Mouse (Mus musculus): ENCODE results near the gene 4933425L06Rik. TPM values are rescaled to one million over a fixed set of nuclear protein-coding genes. Genes with fewer than 3 reads are reported as not detected.
A peak's percentile ranks its signal among the peaks of the same experiment; 100 is the strongest.

Gene 4933425L06Rik
- polyA plus RNA-seq (2015; fragmentation: Nextera tagmentation; extraction: Ambion mirVana): not detected in 2 replicates

- no peak within 1 kb of the TSS for H3K4me3 ChIP-seq (replicated peaks)
- no peak within 1 kb of the TSS for H3K27ac ChIP-seq
- no peaks in the 10 kb centered on the region for H3K27me3 ChIP-seq
- H3K9ac ChIP-seq: no peak within 1 kb of the TSS
- H3K4me2 ChIP-seq: no peak within 1 kb of the TSS
- WGBS: 91% methylated on average over 10 of the region's 10 CpGs
- H3K9me3 ChIP-seq (replicated peaks): no peaks in the 10 kb centered on the region
- no peak for ATAC-seq (replicated peaks; ENCODE audit: low FRiP score)
- no peaks in the 10 kb centered on the region for H3K4me1 ChIP-seq
- no peaks in the 10 kb centered on the region for H3K36me3 ChIP-seq
Measured at GRCm38 (mm10) chr13:105081862-105082261, at the start of gene 4933425L06Rik. Gene 4933425L06Rik, plus strand, starts transcription at chr13:105082122.

- no peak for ATAC-seq (replicated peaks; ENCODE audit: low FRiP score)
- 86% methylated on average over 12 of the region's 12 CpGs for WGBS
- Histone ChIP-seq H3K4me2 (no peak overlapping the region), H3K27ac (no peak overlapping the region), H3K27me3 (no peaks in the 10 kb centered on the region), H3K9ac (no peak overlapping the region), H3K9me3 (replicated peaks) (no peaks in the 10 kb centered on the region), H3K4me3 (replicated peaks) (no peak overlapping the region), H3K36me3 (no peaks in the 10 kb centered on the region), H3K4me1 (no peaks in the 10 kb centered on the region)
Measured at GRCm38 (mm10) chr13:105037816-105038215, 44.1 kb upstream of the 4933425L06Rik start.

- Histone ChIP-seq H3K4me1 (no peaks in the 10 kb centered on the region), H3K27me3 (no peaks in the 10 kb centered on the region), H3K4me3 (replicated peaks) (no peak overlapping the region), H3K27ac (no peak overlapping the region), H3K36me3 (no peaks in the 10 kb centered on the region), H3K4me2 (no peak overlapping the region), H3K9ac (no peak overlapping the region), H3K9me3 (replicated peaks) (no peaks in the 10 kb centered on the region)
- no peak for ATAC-seq (replicated peaks; ENCODE audit: low FRiP score)
- 74% methylated on average over 5 of the region's 5 CpGs for WGBS
Measured at GRCm38 (mm10) chr13:105038334-105038733, 43.6 kb upstream of the 4933425L06Rik start.

- WGBS: 61% methylated on average over 3 of the region's 3 CpGs
- no peak for ATAC-seq (replicated peaks; ENCODE audit: low FRiP score)
- no peak overlapping the region for H3K4me2 ChIP-seq
Measured at GRCm38 (mm10) chr13:105043882-105044281, 38.0 kb upstream of the 4933425L06Rik start.

GRCm38 (mm10) chr13:105047377-105047776, 34.5 kb upstream of the 4933425L06Rik start:
- no peak overlapping the region for H3K27ac ChIP-seq

More at GRCm38 (mm10) chr13:105043882-105044281, 38.0 kb upstream of the 4933425L06Rik start:
- no peak overlapping the region for H3K27ac ChIP-seq
- H3K4me3 ChIP-seq (replicated peaks): no peak overlapping the region
- H3K4me1 ChIP-seq: no peaks in the 10 kb centered on the region
- no peak overlapping the region for H3K9ac ChIP-seq
- H3K27me3 ChIP-seq: no peaks in the 10 kb centered on the region
- no peaks in the 10 kb centered on the region for H3K9me3 ChIP-seq (replicated peaks)
- H3K36me3 ChIP-seq: no peaks in the 10 kb centered on the region

GRCm38 (mm10) chr13:105048662-105049061, 33.3 kb upstream of the 4933425L06Rik start:
- WGBS: 75% methylated on average over 8 of the region's 8 CpGs
- Histone ChIP-seq H3K9ac (no peak overlapping the region), H3K4me1 (peaks cover 5% of the 10 kb centered on the region), H3K36me3 (no peaks in the 10 kb centered on the region), H3K27ac (no peak overlapping the region), H3K4me3 (replicated peaks) (no peak overlapping the region), H3K4me2 (no peak overlapping the region), H3K9me3 (replicated peaks) (no peaks in the 10 kb centered on the region), H3K27me3 (peaks cover 23% of the 10 kb centered on the region)
- no peak for ATAC-seq (replicated peaks; ENCODE audit: low FRiP score)

More at GRCm38 (mm10) chr13:105047377-105047776, 34.5 kb upstream of the 4933425L06Rik start:
- Histone ChIP-seq H3K27me3 (peaks cover 11% of the 10 kb centered on the region), H3K36me3 (no peaks in the 10 kb centered on the region), H3K4me3 (replicated peaks) (no peak overlapping the region), H3K9me3 (replicated peaks) (no peaks in the 10 kb centered on the region), H3K9ac (no peak overlapping the region), H3K4me2 (0 out of 2 replicates have a peak overlapping the region, but pooled peaks have one; percentile 4), H3K4me1 (no peaks in the 10 kb centered on the region)
- WGBS: 60% methylated on average over 9 of the region's 9 CpGs
- no peak for ATAC-seq (replicated peaks; ENCODE audit: low FRiP score)

GRCm38 (mm10) chr13:105051432-105051831, 30.5 kb upstream of the 4933425L06Rik start:
- H3K4me1 ChIP-seq: peaks cover 19% of the 10 kb centered on the region
- no peak overlapping the region for H3K27ac ChIP-seq
- no peak overlapping the region for H3K4me2 ChIP-seq
- H3K9ac ChIP-seq: no peak overlapping the region
- H3K36me3 ChIP-seq: no peaks in the 10 kb centered on the region
- no peaks in the 10 kb centered on the region for H3K9me3 ChIP-seq (replicated peaks)
- ATAC-seq (replicated peaks; ENCODE audit: low FRiP score): no peak
- no peak overlapping the region for H3K4me3 ChIP-seq (replicated peaks)
- WGBS: 45% methylated on average over 6 of the region's 6 CpGs
- H3K27me3 ChIP-seq: peaks cover 33% of the 10 kb centered on the region

- no peaks in the 10 kb centered on the region for H3K36me3 ChIP-seq
- H3K4me2 ChIP-seq: peak overlapping the region; percentile 97
- H3K9me3 ChIP-seq (replicated peaks): no peaks in the 10 kb centered on the region
- 3% methylated on average over 12 of the region's 12 CpGs for WGBS
- H3K27me3 ChIP-seq: peaks cover 45% of the 10 kb centered on the region
- peaks cover 19% of the 10 kb centered on the region for H3K4me1 ChIP-seq
- 0 out of 2 replicates have a peak, but pooled peaks have one; percentile 9 for ATAC-seq (replicated peaks; ENCODE audit: low FRiP score)
- 0 out of 2 replicates have a peak overlapping the region, but pooled peaks have one; percentile 66 for H3K27ac ChIP-seq
- peak overlapping the region; percentile 59 for H3K9ac ChIP-seq
- H3K4me3 ChIP-seq (replicated peaks): peak overlapping the region; percentile 64
Measured at GRCm38 (mm10) chr13:105053618-105054017, 28.3 kb upstream of the 4933425L06Rik start.

GRCm38 (mm10) chr13:105054181-105054940, 27.6 kb upstream of the 4933425L06Rik start, which contains the start of gene Rgs7bp:
Gene Rgs7bp, minus strand, starts transcription at chr13:105054930.
- peak within 1 kb of the TSS; percentile 97 for H3K4me2 ChIP-seq
- H3K4me3 ChIP-seq (replicated peaks): peak within 1 kb of the TSS; percentile 64
- H3K36me3 ChIP-seq: no peaks in the 10 kb centered on the region
- under 1% methylated on average over 74 of the region's 75 CpGs for WGBS
- peak within 1 kb of the TSS; percentile 59 for H3K9ac ChIP-seq
- ATAC-seq (replicated peaks; ENCODE audit: low FRiP score): peak; percentile 89
- peak within 1 kb of the TSS; percentile 66 for H3K27ac ChIP-seq
- H3K27me3 ChIP-seq: peaks cover 47% of the 10 kb centered on the region
- H3K4me1 ChIP-seq: peaks cover 19% of the 10 kb centered on the region
- no peaks in the 10 kb centered on the region for H3K9me3 ChIP-seq (replicated peaks)

- H3K4me2 ChIP-seq: peak overlapping the region; percentile 97
- no peaks in the 10 kb centered on the region for H3K36me3 ChIP-seq
- peaks cover 47% of the 10 kb centered on the region for H3K27me3 ChIP-seq
- no peaks in the 10 kb centered on the region for H3K9me3 ChIP-seq (replicated peaks)
- H3K27ac ChIP-seq: peak overlapping the region; percentile 66
- 3% methylated on average over 8 of the region's 8 CpGs for WGBS
- peaks cover 19% of the 10 kb centered on the region for H3K4me1 ChIP-seq
- ATAC-seq (replicated peaks; ENCODE audit: low FRiP score): peak; percentile 38
- peak overlapping the region; percentile 59; the same call in 1 of the 2 replicates for H3K9ac ChIP-seq
- peak overlapping the region; percentile 64 for H3K4me3 ChIP-seq (replicated peaks)
Measured at GRCm38 (mm10) chr13:105054941-105055309, 27.0 kb upstream of the 4933425L06Rik start.

- Histone ChIP-seq H3K4me1 (peaks cover 19% of the 10 kb centered on the region), H3K4me2 (peak overlapping the region; percentile 97), H3K9me3 (replicated peaks) (no peaks in the 10 kb centered on the region), H3K27me3 (peaks cover 47% of the 10 kb centered on the region), H3K4me3 (replicated peaks) (peak overlapping the region; percentile 64), H3K36me3 (no peaks in the 10 kb centered on the region), H3K9ac (no peak overlapping the region), H3K27ac (peak overlapping the region; percentile 66)
- ATAC-seq (replicated peaks; ENCODE audit: low FRiP score): peak; percentile 22; the same call in 1 of the 2 replicates
- WGBS: 18% methylated on average over 5 of the region's 5 CpGs
Measured at GRCm38 (mm10) chr13:105055374-105055773, 26.5 kb upstream of the 4933425L06Rik start.

GRCm38 (mm10) chr13:105066119-105066518, 15.8 kb upstream of the 4933425L06Rik start:
- H3K4me1 ChIP-seq: no peaks in the 10 kb centered on the region
- no peaks in the 10 kb centered on the region for H3K9me3 ChIP-seq (replicated peaks)
- no peaks in the 10 kb centered on the region for H3K36me3 ChIP-seq
- H3K27ac ChIP-seq: no peak overlapping the region
- no peak overlapping the region for H3K9ac ChIP-seq
- H3K27me3 ChIP-seq: no peaks in the 10 kb centered on the region
- H3K4me2 ChIP-seq: no peak overlapping the region
- ATAC-seq (replicated peaks; ENCODE audit: low FRiP score): no peak
- H3K4me3 ChIP-seq (replicated peaks): no peak overlapping the region
